ENCODE assay signal across 22 mouse cellular contexts in the genomic region with DNA sequence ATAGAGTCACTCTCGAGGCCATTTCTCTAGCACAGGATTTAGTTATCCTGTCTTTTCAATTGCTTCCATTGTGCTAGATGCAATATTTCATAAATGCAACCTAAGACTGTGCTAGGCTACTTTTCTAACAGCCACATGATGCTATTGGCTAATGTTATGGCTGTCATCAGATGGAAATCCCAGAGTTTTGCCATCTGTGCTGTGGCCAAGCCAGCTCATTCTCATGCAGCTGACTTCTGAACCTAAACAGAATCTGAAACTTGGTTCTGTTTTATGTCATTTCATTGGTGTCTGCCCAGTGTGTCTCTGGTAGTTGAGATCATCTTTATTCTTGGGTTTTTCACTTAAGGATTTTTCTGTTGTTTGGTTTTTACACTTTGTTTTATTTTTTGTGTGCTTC.
"Had no signal": no experiment of that assay in that cellular context is flagged by ENCODE, and none has a peak within 500 bp of the region (broad histone marks: within the 10 kb centered on the region; RNA-seq: fewer than 3 reads in every experiment).

No protein-coding gene starts in this region.

- H3K27me3 ChIP-seq: kidney, embryonic 15.5 days; limb, embryonic 12.5 days; limb, embryonic 15.5 days; megakaryocyte, embryonic 14.5 days; midbrain, embryonic 13.5 days had no signal

- ATAC-seq: liver, postnatal 0 days; midbrain, embryonic 13.5 days had no signal

- H3K4me2 ChIP-seq: kidney, embryonic 15.5 days; limb, embryonic 12.5 days; limb, embryonic 15.5 days; liver, embryonic 11.5 days; lung, embryonic 14.5 days; midbrain, embryonic 13.5 days had no signal

- H3K36me3 ChIP-seq: kidney, embryonic 15.5 days; limb, embryonic 12.5 days; limb, embryonic 15.5 days; midbrain, embryonic 10.5 days; midbrain, embryonic 13.5 days had no signal

- H3K9me3 ChIP-seq: kidney, embryonic 15.5 days; limb, embryonic 12.5 days; limb, embryonic 15.5 days; midbrain, embryonic 10.5 days; midbrain, embryonic 13.5 days had no signal

- H3K4me1 ChIP-seq: kidney, embryonic 15.5 days; limb, embryonic 15.5 days; megakaryocyte, embryonic 14.5 days had no signal

- H3K9ac ChIP-seq: kidney, embryonic 15.5 days; limb, embryonic 12.5 days; limb, embryonic 15.5 days; liver, embryonic 14.5 days; liver, postnatal 0 days; lung, embryonic 14.5 days; midbrain, embryonic 13.5 days had no signal

- H3K27ac ChIP-seq: kidney, embryonic 15.5 days; limb, embryonic 12.5 days; limb, embryonic 15.5 days; liver, embryonic 14.5 days; midbrain, embryonic 10.5 days; midbrain, embryonic 13.5 days; stomach, postnatal 0 days had no signal

- H3K4me3 ChIP-seq: kidney, embryonic 15.5 days; limb, embryonic 12.5 days; limb, embryonic 15.5 days; megakaryocyte, embryonic 14.5 days; midbrain, embryonic 10.5 days; midbrain, embryonic 13.5 days had no signal

- DNase-seq: kidney, adult 8-10 months; kidney, postnatal 10 days; kidney, postnatal 36 days; left cerebral cortex, postnatal 4 days; liver, postnatal 0 days; lung, embryonic 14.5 days; lung, postnatal 14 days; right cerebral cortex, adult 18-20 months; right cerebral cortex, postnatal 14 days; right cerebral cortex, postnatal 4 days; thymus, adult 2 months; thymus, postnatal 14 days; thymus, postnatal 4 days had no signal
